Mouse (Mus musculus) lung, postnatal 4 days (tissue): Measurements from ENCODE around the gene Svep1.

ENCODE experiments used
- DNase-seq, 2 experiments: peaks; one replicate each; pipeline ENCODE4 v3.0.0; 2021

Svep1 gene

GRCm38 (mm10) chr4:58206115-58206945 lies at the start of gene Svep1:
Svep1 (minus strand) TSS chr4:58206859.
- peak; percentile 51 to 69 for DNase-seq

GRCm38 (mm10) chr4:58253410-58253809 lies 46.8 kb upstream of the Svep1 start:
- peak in 1 of 2 experiments; percentile 34 for DNase-seq

GRCm38 (mm10) chr4:58252381-58252780 lies 45.7 kb upstream of the Svep1 start:
- DNase-seq, result no peak

- DNase-seq, result peak in 1 of 2 experiments; percentile 17
Measured at GRCm38 (mm10) chr4:58245544-58245943, 38.9 kb upstream of the Svep1 start.

DNA sequence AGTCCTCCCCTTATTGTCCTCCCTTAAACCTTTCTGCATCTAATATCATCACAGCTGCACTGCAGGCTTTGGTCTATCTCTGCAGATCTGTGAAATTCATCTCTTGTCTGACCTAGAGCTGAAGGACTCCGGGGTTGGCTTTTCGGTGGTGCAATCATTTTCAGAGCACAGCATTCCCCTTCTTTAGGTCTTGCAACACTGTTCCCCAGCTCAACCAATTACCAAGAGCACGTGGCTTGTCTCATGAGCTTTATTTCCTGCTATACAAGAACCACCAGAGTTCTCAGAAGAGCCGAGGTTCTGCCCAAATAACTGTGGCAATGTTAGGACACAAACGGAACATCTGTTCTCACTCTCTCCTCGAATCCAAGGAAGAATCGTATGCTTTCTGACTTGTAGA lies 33.8 kb upstream of the Svep1 start:
- peak in 1 of 2 experiments; percentile 24 for DNase-seq

- no peak for DNase-seq
Measured at GRCm38 (mm10) chr4:58235828-58236227, 29.2 kb upstream of the Svep1 start.

GRCm38 (mm10) chr4:58223499-58223898 lies 16.8 kb upstream of the Svep1 start:
- no peak for DNase-seq

GRCm38 (mm10) chr4:58211374-58211773 lies 4.7 kb upstream of the Svep1 start:
- no peak for DNase-seq

DNA sequence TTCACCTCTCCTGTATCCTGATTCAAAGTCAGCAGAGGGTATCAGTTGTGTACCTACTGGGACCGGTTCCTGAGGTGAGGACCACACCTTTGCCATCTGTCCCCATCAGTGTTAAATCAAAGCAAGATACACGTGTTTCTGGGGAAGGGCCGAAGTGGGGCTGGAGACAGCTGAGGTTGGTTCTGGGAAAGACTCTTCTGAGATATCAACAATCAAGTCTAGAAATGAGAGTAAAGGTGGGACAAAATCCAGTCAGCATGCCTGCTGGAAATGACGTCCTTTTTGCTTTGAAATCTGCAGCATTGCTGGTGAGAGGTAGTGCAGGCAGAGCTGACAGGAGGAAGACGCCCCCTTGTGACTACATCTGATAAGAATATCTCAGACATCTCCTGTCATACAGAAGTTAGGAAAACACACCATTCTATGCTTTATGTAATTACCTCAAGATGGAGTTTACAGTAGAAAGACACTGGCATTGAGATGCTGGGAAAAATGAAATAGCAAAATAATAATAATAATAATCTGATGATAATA lies 4.0 kb upstream of the Svep1 start:
- DNase-seq, result no peak

DNA sequence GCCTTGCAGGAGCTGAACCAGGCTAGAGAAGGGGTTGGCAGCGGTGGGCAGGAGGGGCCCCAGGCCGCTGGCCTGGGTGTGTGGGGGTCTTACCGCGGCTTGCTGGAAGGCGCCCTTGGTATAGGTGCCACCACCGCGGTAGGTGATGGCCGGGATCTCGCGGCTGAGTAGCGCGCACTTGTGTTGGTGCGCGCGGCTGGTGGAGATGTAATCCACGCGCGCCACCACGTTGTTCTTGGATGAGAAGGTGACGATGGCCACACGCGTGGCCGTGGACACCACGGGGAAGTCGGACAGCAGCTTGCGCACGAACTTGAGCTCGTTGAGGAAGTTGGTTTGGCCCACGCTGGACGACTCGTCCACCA lies 927 bp downstream of the Svep1 start:
- DNase-seq, result no peak

DNA sequence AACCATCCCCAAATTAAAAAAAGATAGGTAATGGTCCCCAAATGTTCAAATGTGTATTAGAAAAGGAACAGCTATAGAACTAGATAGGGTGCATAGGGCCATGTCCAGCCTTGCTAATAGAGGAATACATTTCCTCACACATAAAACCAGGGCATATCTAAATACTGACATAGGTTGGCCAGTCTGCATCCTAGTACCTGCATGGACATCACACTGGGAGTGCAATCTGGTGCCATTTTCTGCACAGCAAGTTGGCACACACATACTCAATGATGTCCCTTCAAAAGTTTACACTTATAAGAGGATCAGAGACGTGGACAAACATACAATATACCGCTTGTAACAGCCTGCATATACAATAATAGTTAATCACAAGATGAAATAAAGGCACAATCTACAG lies 5.0 kb downstream of the Svep1 start:
- no peak for DNase-seq

DNA sequence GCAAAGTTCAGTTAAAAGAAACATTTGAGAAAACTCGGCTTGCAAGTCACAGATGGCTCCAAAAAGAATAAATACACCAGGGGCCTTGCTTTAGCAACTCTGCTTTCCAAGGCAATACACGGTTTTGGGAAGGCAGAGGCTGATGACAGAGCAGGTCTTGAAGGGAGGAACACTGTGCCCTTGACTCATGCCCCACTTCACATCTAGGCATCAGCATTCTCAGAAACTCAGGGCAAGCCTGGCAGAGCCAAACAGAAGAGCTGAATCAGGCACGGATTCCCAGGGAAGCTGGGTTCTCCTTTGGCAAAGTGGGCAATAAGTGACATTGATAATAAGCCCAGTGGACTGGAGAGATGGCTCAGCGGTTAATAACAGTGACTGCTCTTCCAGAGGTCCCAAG lies 5.8 kb downstream of the Svep1 start:
- DNase-seq, result no peak

GRCm38 (mm10) chr4:58197230-58197629 lies 9.4 kb downstream of the Svep1 start:
- no peak for DNase-seq

- peak in 1 of 2 experiments; percentile 14 for DNase-seq
Measured at GRCm38 (mm10) chr4:58196795-58197194, 9.9 kb downstream of the Svep1 start.

GRCm38 (mm10) chr4:58195936-58196335 lies 10.7 kb downstream of the Svep1 start:
- no peak for DNase-seq

DNA sequence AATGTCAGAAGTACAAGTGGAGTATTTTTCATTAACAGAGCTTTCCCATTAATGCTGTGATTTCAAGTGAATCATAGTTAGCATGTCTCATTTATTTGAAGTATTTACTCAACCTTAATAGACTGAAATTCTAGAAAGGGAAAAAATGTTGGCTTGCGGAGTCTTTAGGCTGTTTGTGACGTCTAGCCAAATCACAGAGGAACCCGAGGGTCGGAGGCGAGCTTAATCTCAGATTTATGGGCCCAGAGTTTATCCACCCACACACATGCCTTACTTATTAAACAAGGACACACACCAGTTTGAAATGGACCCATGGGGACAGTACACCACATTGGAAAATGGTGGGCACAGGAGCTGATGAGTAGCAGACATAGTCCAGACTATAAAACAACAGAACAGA lies 17.4 kb downstream of the Svep1 start:
- no peak for DNase-seq

GRCm38 (mm10) chr4:58185401-58185800 lies 21.3 kb downstream of the Svep1 start:
- no peak for DNase-seq

- DNase-seq, result peak; percentile 17 to 44
Measured at GRCm38 (mm10) chr4:58184681-58185341, 21.8 kb downstream of the Svep1 start.

- DNase-seq, result no peak
Measured at GRCm38 (mm10) chr4:58183897-58184296, 22.8 kb downstream of the Svep1 start.

DNA sequence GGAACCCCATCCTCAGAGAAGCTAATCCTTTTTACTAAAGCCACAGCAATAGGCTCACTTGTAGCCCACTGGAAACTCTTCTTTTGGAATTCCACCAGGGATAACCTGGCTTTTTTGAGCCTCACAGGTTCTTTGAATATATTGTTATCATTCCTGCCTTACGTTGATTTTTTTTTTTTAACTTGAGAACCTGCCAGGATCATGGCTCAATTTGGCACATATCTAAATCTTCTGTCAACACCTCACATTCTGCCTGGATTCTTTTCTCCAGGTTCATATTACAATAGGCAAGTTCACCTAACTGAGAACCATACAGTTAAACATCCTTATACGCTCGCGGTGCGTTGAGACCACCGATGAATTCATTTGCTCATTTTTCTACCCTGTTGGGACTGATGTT lies 28.2 kb downstream of the Svep1 start:
- no peak for DNase-seq

GRCm38 (mm10) chr4:58177256-58177655 lies 29.4 kb downstream of the Svep1 start:
- DNase-seq, result no peak

- no peak for DNase-seq
Measured at GRCm38 (mm10) chr4:58174435-58174987, 32.1 kb downstream of the Svep1 start.

DNA sequence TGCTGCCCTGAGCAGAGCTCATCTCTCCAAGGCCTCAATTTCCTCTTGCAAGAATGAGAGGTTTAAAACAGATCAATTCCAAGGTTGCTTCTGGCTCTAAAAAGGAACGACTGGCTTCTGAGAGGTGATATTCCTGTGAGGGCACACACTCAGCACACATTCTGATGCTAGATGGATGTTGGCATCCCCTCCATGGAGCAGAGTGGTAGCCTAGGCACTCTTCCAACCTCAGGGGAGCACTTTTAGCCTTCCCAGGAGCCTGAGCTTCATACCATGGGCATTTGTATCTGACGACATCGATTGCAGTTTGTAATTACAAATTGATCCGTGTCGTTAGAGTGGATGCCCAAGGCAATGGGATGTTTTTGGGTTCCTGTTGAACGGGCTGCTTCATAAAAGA lies 33.3 kb downstream of the Svep1 start:
- no peak for DNase-seq

- peak in 1 of 2 experiments; percentile 29 for DNase-seq
Measured at GRCm38 (mm10) chr4:58170430-58170829, 36.2 kb downstream of the Svep1 start.
